Mouse (Mus musculus): ENCODE results near the gene Stx12.

GRCm38 (mm10) chr4:132816404-132816803, 67.9 kb downstream of the Stx12 start:
- TF ChIP-seq CTCF (IDR thresholded peaks at IDR 0.05; ENCODE audit: control insufficient read depth, insufficient read depth, insufficient read length) (no peak), MYOD1 (IDR thresholded peaks at IDR 0.05; ENCODE audit: control insufficient read depth, insufficient read length, low read depth) (no peak), MYOG (IDR thresholded peaks at IDR 0.05; ENCODE audit: control insufficient read depth, extremely low read depth, insufficient read length) (no peak), USF1 (IDR thresholded peaks at IDR 0.05; ENCODE audit: low read depth) (no peak), CEBPB (IDR thresholded peaks at IDR 0.05; ENCODE audit: low read depth) (no peak), MAX (IDR thresholded peaks at IDR 0.05) (no peak), FOSL1 (IDR thresholded peaks at IDR 0.05; ENCODE audit: insufficient read depth, low read length, poor library complexity, severe bottlenecking) (no peak)

Data from C2C12 (cell line).